Mouse (Mus musculus) intestine, embryonic 15.5 days (tissue): Measurements from ENCODE around the gene Tspan14. TPM values are rescaled to one million over a fixed set of nuclear protein-coding genes. Genes with fewer than 3 reads are reported as not detected.

Experiments used
- ATAC-seq: fragments of 200-750 bp; cut with Nextera tagmentation; 2 replicates; pipeline ENCODE4 v1.8.0; 2017; ENCODE audit warnings: moderate TSS enrichment, moderate library complexity
- H3K27ac ChIP-seq: fragments of 300-500 bp; sonication (generic); 2 replicates; pipeline ENCODE4 v1.5.1; 2015; ENCODE audit warnings: mild to moderate bottlenecking, inconsistent platforms
- H3K27me3 ChIP-seq: fragments of 300-500 bp; sonication (generic); replicated peaks from 2 replicates; pipeline ENCODE4 v1.6.1; 2015; ENCODE audit warnings: inconsistent platforms
- H3K36me3 ChIP-seq: fragments of 300-500 bp; sonication (generic); 2 replicates; pipeline ENCODE4 v1.6.1; 2015; ENCODE audit warnings: inconsistent platforms
- H3K4me1 ChIP-seq: fragments of 300-500 bp; sonication (generic); replicated peaks from 2 replicates; pipeline ENCODE4 v1.6.1; 2015; ENCODE audit warnings: inconsistent platforms
- H3K4me2 ChIP-seq: fragments of 300-500 bp; sonication (generic); replicated peaks from 2 replicates; pipeline ENCODE4 v1.6.1; 2015; ENCODE audit warnings: mild to moderate bottlenecking, inconsistent platforms
- H3K4me3 ChIP-seq: fragments of 300-500 bp; sonication (generic); replicated peaks from 2 replicates; pipeline ENCODE4 v1.5.1; 2015; ENCODE audit warnings: inconsistent platforms
- H3K9ac ChIP-seq: fragments of 300-500 bp; sonication (generic); 2 replicates; pipeline ENCODE4 v1.6.1; 2015; ENCODE audit warnings: inconsistent platforms
- H3K9me3 ChIP-seq: fragments of 300-500 bp; sonication (generic); 2 replicates; pipeline ENCODE4 v1.6.1; 2016; ENCODE audit warnings: inconsistent platforms
- WGBS: fragments of 180-500 bp; shearing (Covaris S2); methylation state at CpG from one replicate; pipeline ENCODE4 v1.1.7; 2015; 5-methylcytosine and 5-hydroxymethylcytosine counted together
- polyA plus RNA-seq: library from polyadenylated mRNA; unstranded; fragments of >200 nt; fragmentation: Nextera tagmentation; extraction: Ambion mirVana; gene quantifications from 2 replicates; pipeline ENCODE4 v1.2.1, GENCODE M21; 2015

The Tspan14 gene
- polyA plus RNA-seq, 1 experiment from 2014 or later = 56.8 TPM

DNA sequence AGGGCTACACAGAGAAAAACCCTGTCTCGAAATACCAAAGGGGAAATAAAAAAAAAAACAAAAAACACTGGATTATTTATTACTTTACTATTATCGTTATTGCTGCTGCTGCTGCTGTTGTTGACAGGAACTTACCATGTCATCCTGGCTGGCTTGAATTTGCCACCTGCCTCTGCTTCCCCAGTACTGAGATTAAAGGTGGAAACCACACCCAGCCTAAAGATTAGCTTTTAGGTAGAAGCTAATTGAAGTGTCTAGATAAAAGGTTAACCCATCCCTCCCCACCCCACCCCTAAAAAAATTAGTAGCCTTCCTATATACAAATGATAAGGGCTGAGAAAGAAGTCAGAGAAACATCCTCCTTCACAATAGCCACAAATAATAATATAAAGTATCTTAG is 22.8 kb downstream of the Tspan14 start:
- Histone ChIP-seq H3K9me3 (no peaks in the 10 kb centered on the region), H3K27ac (no peak overlapping the region), H3K4me2 (no peak overlapping the region), H3K9ac (no peak overlapping the region), H3K27me3 (no peaks in the 10 kb centered on the region), H3K4me3 (no peak overlapping the region), H3K4me1 (peaks cover 12% of the 10 kb centered on the region), H3K36me3 (no peaks in the 10 kb centered on the region)
- 80% methylated on average over 2 of the region's 2 CpGs for WGBS
- no peak for ATAC-seq

DNA sequence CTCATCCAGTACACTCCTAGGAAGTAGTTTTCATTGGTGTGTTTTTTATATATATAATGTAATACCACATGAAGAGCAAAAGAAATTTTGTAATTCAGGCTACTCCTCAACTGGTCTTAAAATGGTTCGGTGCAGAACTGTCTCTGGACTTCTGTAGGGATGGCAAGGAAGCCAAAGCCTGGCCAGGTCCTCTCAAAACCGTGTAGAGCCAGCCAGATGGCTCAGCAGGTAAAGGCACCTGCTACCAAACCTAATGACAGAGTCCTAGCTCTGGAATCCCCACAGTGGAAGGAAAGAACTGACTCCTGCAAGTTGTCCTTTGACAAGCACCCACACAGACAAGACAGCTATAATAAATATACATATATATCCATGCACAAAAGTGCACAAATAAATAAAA is 24.2 kb downstream of the Tspan14 start:
- no peaks in the 10 kb centered on the region for H3K27me3 ChIP-seq
- H3K4me2 ChIP-seq = no peak overlapping the region
- 77% methylated on average over 2 of the region's 2 CpGs for WGBS
- H3K27ac ChIP-seq = no peak overlapping the region
- no peak for ATAC-seq
- H3K4me3 ChIP-seq = no peak overlapping the region
- no peaks in the 10 kb centered on the region for H3K36me3 ChIP-seq
- H3K4me1 ChIP-seq = no peaks in the 10 kb centered on the region
- no peak overlapping the region for H3K9ac ChIP-seq
- H3K9me3 ChIP-seq = no peaks in the 10 kb centered on the region

DNA sequence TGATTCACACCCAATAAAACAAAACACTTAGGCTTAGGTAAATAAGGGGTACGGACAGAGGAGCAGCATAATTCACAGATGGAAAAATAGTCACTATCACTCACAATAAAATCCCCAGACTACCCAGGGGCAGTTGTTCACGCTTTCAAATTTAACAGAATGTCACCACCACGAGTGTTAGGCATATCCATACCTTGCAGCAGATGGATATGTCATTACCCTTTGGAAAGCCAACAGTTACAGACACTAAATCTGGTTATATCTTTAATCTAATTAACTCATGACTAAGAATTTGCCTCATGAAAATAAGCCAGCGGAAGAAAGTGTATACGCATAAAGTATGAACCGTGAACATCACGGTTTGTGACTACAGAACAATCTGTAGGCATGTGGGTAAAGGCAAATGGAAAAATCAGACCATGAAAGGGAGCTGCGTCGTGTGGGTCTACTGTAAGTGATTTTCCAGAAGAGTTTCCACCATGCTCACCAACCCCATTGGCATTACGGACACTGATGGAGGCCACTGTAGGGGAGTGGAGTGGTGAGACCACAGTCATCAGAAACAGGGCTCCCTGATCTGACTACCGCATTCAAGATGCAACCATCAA is 28.1 kb downstream of the Tspan14 start:
- H3K9ac ChIP-seq = no peak overlapping the region
- no peaks in the 10 kb centered on the region for H3K9me3 ChIP-seq
- H3K27me3 ChIP-seq = no peaks in the 10 kb centered on the region
- WGBS = 87% methylated on average over 11 of the region's 11 CpGs
- H3K4me3 ChIP-seq = no peak overlapping the region
- no peak overlapping the region for H3K27ac ChIP-seq
- no peak for ATAC-seq
- H3K4me2 ChIP-seq = no peak overlapping the region
- no peaks in the 10 kb centered on the region for H3K36me3 ChIP-seq
- peaks cover 14% of the 10 kb centered on the region; the same call in 1 of the 2 replicates for H3K4me1 ChIP-seq

DNA sequence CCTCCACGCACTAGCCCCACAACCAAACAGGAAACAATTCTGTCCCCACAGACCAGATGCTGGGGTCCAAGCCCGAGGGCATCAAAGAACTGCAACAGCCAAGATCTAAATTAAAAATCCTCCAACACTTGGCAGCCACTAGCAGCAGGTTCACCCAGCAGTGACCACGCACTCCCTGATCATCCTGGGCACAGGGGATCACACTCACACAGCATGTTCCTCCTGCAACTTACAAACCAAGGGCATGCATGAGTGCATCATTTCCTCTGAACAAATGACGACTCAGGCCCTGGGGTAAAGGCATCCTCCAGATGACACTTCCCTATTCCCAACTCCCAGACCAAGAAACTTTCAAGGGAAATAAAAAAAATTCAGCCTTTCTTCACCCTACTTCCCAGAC is 29.6 kb downstream of the Tspan14 start:
- Histone ChIP-seq H3K27ac (no peak overlapping the region), H3K9ac (no peak overlapping the region), H3K4me1 (peaks cover 18% of the 10 kb centered on the region), H3K36me3 (no peaks in the 10 kb centered on the region), H3K27me3 (no peaks in the 10 kb centered on the region), H3K9me3 (no peaks in the 10 kb centered on the region), H3K4me3 (no peak overlapping the region), H3K4me2 (no peak overlapping the region)
- WGBS = 76% methylated on average over 4 of the region's 4 CpGs
- no peak for ATAC-seq

DNA sequence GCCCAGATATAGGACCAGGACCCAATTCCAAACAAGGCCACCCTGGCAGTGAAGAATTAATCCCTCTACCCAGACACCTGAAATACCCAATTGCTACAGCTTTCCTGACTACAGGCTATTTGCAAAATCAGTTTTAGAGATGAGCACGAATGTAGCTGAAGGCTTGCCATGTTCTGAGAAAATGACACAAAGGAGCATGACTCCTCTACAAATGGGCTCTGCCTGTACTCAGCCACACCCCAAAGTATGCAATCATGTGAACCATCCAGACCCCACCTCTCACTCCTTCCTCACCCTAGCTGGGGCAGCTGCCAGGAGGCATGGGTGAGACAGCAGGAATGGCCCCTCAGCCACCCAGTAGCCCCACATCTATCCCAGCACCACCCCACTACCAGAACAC is 31.1 kb downstream of the Tspan14 start:
- Histone ChIP-seq H3K4me3 (no peak overlapping the region), H3K27ac (no peak overlapping the region), H3K4me2 (no peak overlapping the region), H3K36me3 (no peaks in the 10 kb centered on the region), H3K9me3 (no peaks in the 10 kb centered on the region), H3K4me1 (peaks cover 27% of the 10 kb centered on the region), H3K9ac (no peak overlapping the region), H3K27me3 (no peaks in the 10 kb centered on the region)
- ATAC-seq = no peak
- 72% methylated on average over 1 of the region's 1 CpGs for WGBS

DNA sequence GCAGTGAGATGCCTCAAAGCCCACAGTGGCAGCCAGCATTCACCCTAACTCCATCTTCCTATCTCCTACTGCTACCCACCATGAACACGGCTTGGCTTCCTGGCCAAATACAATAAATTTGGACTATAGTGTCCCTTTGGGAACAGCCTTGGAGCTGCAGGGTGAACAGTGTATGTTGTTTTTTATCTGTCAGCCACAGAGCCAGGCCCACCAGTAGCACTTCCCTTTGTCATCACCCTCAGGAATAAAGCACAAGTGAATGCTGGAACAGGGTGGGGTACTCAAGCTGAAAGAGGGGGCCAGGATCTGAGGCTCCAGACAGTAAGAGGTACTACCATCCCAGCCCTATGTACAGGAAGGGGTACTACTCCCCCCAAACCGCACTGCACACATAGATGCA is 31.6 kb downstream of the Tspan14 start:
- Histone ChIP-seq H3K27ac (no peak overlapping the region), H3K4me3 (no peak overlapping the region), H3K9ac (no peak overlapping the region), H3K27me3 (no peaks in the 10 kb centered on the region), H3K36me3 (no peaks in the 10 kb centered on the region), H3K9me3 (no peaks in the 10 kb centered on the region), H3K4me1 (peaks cover 27% of the 10 kb centered on the region), H3K4me2 (no peak overlapping the region)
- 73% methylated on average over 2 of the region's 2 CpGs for WGBS
- ATAC-seq = no peak

DNA sequence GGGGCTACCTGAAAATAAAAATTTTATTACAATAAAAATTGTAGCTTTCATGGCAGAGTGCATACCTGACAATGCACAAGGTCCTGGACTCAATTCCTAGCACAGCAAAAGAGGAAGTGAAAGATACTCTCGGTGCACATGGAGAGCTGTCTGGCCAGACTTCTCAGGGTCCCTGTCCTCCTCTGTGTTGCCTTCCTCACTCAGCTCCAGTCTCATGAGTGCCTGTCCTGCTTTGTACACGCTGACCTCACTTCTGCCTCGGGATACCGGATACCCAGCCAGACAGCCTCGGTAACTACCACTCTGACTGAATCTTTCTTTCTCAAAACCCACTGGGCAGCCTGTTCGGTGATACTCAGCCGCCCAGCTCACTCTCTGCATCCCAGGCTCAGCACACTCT is 33.3 kb downstream of the Tspan14 start:
- Histone ChIP-seq H3K4me2 (no peak overlapping the region), H3K9me3 (no peaks in the 10 kb centered on the region), H3K36me3 (no peaks in the 10 kb centered on the region), H3K4me1 (peaks cover 31% of the 10 kb centered on the region), H3K9ac (no peak overlapping the region), H3K27ac (no peak overlapping the region), H3K4me3 (no peak overlapping the region), H3K27me3 (no peaks in the 10 kb centered on the region)
- ATAC-seq = no peak
- WGBS = 84% methylated on average over 7 of the region's 7 CpGs

DNA sequence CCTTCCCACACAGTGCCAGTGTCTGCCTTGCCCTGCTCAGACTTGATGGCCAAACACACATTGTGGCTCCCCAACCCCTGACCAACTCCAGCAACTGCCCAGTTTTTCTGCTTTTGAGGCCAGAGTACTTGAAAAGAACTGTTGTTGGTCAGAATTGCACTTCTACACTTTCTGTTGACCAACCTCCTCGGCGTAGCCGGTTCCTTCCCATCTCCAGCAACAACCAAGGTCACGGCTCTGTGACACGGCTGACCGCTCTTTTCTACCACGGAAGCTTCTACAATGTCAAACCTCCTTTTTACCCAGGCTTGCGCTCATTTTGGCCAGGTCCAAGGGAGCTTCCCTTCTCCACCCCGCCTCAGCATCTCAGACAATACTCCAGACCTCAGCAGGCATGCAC is 34.4 kb downstream of the Tspan14 start:
- H3K4me1 ChIP-seq = peaks cover 36% of the 10 kb centered on the region
- H3K27me3 ChIP-seq = no peaks in the 10 kb centered on the region
- 89% methylated on average over 9 of the region's 9 CpGs for WGBS
- H3K27ac ChIP-seq = no peak overlapping the region
- no peak for ATAC-seq
- H3K9ac ChIP-seq = no peak overlapping the region
- H3K4me2 ChIP-seq = no peak overlapping the region
- no peaks in the 10 kb centered on the region for H3K36me3 ChIP-seq
- H3K4me3 ChIP-seq = no peak overlapping the region
- H3K9me3 ChIP-seq = no peaks in the 10 kb centered on the region

DNA sequence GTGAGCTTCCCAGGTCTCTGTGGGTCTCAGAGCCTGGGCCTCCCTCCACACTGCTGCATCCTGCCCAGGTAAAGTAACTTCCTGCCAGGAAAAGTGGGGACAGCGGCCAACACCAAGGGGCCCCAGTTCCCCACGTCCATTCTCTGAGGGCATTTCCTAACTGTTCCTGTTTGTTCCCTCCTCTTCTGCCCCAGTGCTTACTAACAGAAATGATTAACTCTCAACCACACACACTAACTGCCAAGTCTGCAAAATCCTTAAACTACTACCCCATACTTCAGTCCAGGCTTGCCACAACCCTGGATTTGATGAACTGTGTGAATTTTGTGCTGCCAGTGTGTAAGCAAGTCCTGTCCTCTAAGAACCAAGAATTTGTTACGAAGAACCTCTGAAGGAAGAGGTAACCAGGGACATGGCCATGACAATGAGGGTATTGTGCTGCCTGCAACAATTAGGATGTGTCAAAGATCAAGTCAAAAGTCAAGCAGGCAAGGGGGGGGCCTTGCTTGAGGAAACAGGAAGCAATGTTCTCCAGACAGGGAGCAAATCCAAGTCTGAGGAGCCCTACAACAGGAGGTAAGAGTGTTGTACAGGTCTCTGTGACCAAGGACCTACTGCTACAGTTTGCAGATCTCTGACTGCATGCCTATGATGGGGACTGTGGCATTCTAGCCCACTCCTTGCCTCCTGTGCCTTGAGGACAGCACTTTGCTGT is 35.3 kb downstream of the Tspan14 start:
- Histone ChIP-seq H3K36me3 (no peaks in the 10 kb centered on the region), H3K27me3 (no peaks in the 10 kb centered on the region), H3K9me3 (no peaks in the 10 kb centered on the region), H3K4me1 (peaks cover 39% of the 10 kb centered on the region), H3K4me2 (no peak overlapping the region), H3K4me3 (no peak overlapping the region), H3K27ac (peak overlapping the region; percentile 20; the same call in 1 of the 2 replicates), H3K9ac (no peak overlapping the region)
- WGBS = 49% methylated on average over 3 of the region's 3 CpGs
- peak; percentile 8; the same call in 1 of the 2 replicates for ATAC-seq

DNA sequence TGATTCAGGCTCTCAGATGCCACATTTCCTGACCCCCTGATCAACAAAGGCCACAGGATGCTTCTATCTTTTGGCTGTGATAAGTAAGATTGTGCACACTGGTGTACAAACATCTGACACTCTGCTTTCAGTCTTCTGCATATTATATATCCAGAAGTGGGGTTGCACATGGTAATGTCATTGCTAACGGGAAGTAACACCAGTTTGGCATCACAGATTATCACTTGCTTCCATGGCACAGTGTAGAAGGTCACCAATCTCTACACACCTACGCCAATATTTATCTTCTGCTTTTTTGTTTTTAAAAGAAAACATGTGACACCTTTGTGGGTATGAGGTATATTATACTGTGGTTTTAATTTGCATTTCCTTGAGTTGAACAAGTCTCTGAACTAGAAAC is 36.7 kb downstream of the Tspan14 start:
- no peak for ATAC-seq

DNA sequence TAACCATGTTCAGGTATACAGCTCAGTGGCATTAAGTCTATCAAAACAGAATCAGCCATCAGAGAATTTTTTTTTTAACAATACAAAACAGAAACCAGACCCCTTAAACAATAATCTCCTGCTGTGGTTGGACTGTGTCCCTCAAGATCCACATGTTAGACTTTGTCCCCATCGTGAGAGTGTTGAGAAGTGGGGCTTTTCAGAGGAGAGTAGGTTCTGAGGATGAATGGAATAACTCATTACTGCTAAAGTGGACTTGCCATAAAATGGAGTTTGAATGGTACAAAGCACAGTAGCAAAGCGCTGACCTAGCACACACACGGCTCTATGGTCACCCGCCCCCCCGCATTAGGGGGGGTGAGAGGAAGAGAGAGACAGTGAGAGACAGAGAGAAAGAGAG is 37.7 kb downstream of the Tspan14 start:
- Histone ChIP-seq H3K4me2 (no peak overlapping the region), H3K27me3 (no peaks in the 10 kb centered on the region), H3K9me3 (no peaks in the 10 kb centered on the region), H3K36me3 (no peaks in the 10 kb centered on the region), H3K9ac (no peak overlapping the region), H3K4me1 (peaks cover 31% of the 10 kb centered on the region), H3K4me3 (no peak overlapping the region), H3K27ac (0 out of 2 replicates have a peak overlapping the region, but pooled peaks have one; percentile 13)
- ATAC-seq = no peak
- WGBS = 62% methylated on average over 5 of the region's 5 CpGs

More for the DNA sequence above, 36.7 kb downstream of the Tspan14 start:
- WGBS = 87% methylated on average over 2 of the region's 2 CpGs
- H3K27ac ChIP-seq = no peak overlapping the region
- no peak overlapping the region for H3K4me3 ChIP-seq
- H3K4me1 ChIP-seq = peaks cover 27% of the 10 kb centered on the region
- H3K4me2 ChIP-seq = no peak overlapping the region
- no peaks in the 10 kb centered on the region for H3K36me3 ChIP-seq
- no peaks in the 10 kb centered on the region for H3K9me3 ChIP-seq
- H3K9ac ChIP-seq = no peak overlapping the region
- H3K27me3 ChIP-seq = no peaks in the 10 kb centered on the region

DNA sequence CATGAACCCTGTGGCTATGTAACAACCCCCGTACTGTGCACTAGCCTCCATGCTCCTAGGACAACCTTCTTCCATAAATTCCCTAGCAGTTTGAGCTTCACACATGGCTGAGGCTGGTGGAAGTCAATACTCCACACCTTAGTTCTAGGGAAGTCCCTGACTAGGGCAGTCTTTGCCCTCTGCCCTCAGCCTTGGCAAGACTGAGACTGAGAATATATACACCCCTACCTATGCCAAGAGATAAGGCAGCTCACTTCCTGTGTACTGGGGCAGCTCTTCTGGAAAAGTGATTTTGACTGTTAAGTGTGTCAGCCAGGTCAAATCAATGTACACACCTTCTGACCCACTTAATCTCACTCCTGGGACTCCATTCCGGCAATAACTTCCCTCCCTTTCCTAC is 39.6 kb downstream of the Tspan14 start:
- Histone ChIP-seq H3K9me3 (no peaks in the 10 kb centered on the region), H3K4me1 (peaks cover 27% of the 10 kb centered on the region), H3K27me3 (no peaks in the 10 kb centered on the region), H3K4me2 (no peak overlapping the region), H3K27ac (peak overlapping the region; percentile 40; the same call in 1 of the 2 replicates), H3K9ac (no peak overlapping the region), H3K36me3 (no peaks in the 10 kb centered on the region), H3K4me3 (no peak overlapping the region)
- peak; percentile 91 for ATAC-seq
- WGBS = 40% methylated on average over 2 of the region's 2 CpGs
